Mouse (Mus musculus) midbrain, embryonic 14.5 days (tissue): ENCODE measurements around the gene Gm10644. TPM values are rescaled to one million over a fixed set of nuclear protein-coding genes. Genes with fewer than 3 reads are reported as not detected.

ENCODE experiments used
- ATAC-seq: fragments of 200-750 bp; cut with Nextera tagmentation; 2 replicates; pipeline ENCODE4 v1.8.0; 2017; ENCODE audit warnings: moderate number of reproducible peaks, moderate library complexity; ENCODE audit not compliant: low FRiP score, low TSS enrichment
- DNase-seq: peaks from one replicate; pipeline ENCODE4 v3.0.0-alpha.2; 2015
- H3K27ac ChIP-seq: fragments of 300-500 bp; sonication (generic); replicated peaks from 2 replicates; pipeline ENCODE4 v1.5.1; 2014; ENCODE audit warnings: mild to moderate bottlenecking, low read depth, low read length, moderate library complexity
- H3K27me3 ChIP-seq: fragments of 300-500 bp; sonication (generic); 2 replicates; pipeline ENCODE4 v1.6.1; 2014; ENCODE audit warnings: low read length, control low read depth, mixed read lengths; ENCODE audit not compliant: control insufficient read depth, insufficient read depth
- H3K36me3 ChIP-seq: fragments of 300-500 bp; sonication (generic); 2 replicates; pipeline ENCODE4 v1.6.1; 2014; ENCODE audit warnings: low read length, control low read depth; ENCODE audit not compliant: control insufficient read depth, insufficient read depth
- H3K4me1 ChIP-seq: fragments of 300-500 bp; sonication (generic); 2 replicates; pipeline ENCODE4 v1.6.1; 2014; ENCODE audit warnings: mild to moderate bottlenecking, antibody characterized with exemption, low read length, control low read depth; ENCODE audit not compliant: control insufficient read depth, insufficient read depth
- H3K4me2 ChIP-seq: fragments of 300-500 bp; sonication (generic); 2 replicates; pipeline ENCODE4 v1.6.1; 2014; ENCODE audit warnings: mild to moderate bottlenecking, low read length, moderate library complexity
- H3K4me3 ChIP-seq: fragments of 300-500 bp; sonication (generic); replicated peaks from 2 replicates; pipeline ENCODE4 v1.5.1; 2014; ENCODE audit warnings: low read depth, low read length
- H3K9ac ChIP-seq: fragments of 300-500 bp; sonication (generic); replicated peaks from 2 replicates; pipeline ENCODE4 v1.6.1; 2014; ENCODE audit warnings: mild to moderate bottlenecking, low read length, moderate library complexity
- H3K9me3 ChIP-seq: fragments of 300-500 bp; sonication (generic); 2 replicates; pipeline ENCODE4 v1.6.1; 2016; ENCODE audit warnings: low read length, control low read depth, mixed read lengths; ENCODE audit not compliant: control insufficient read depth
- WGBS: fragments of 180-500 bp; shearing (Covaris S2); extraction: QIAGEN DNeasy Blood & Tissue Kit; methylation state at CpG from one replicate; pipeline ENCODE4 v1.1.7; 2014; 5-methylcytosine and 5-hydroxymethylcytosine counted together
- microRNA-seq: library from miRNA; unstranded; fragments of <30 nt; microRNA quantifications from one replicate; pipeline ENCODE4, GENCODE M21; 2016
- polyA plus RNA-seq: library from polyadenylated mRNA; unstranded; fragments of >200 nt; fragmentation: Nextera tagmentation; extraction: Ambion mirVana; gene quantifications from 2 replicates; pipeline ENCODE4 v1.2.1, GENCODE M21; 2014

The Gm10644 gene
- polyA plus RNA-seq, 1 experiment from 2014 or later: 1.0 TPM

DNA sequence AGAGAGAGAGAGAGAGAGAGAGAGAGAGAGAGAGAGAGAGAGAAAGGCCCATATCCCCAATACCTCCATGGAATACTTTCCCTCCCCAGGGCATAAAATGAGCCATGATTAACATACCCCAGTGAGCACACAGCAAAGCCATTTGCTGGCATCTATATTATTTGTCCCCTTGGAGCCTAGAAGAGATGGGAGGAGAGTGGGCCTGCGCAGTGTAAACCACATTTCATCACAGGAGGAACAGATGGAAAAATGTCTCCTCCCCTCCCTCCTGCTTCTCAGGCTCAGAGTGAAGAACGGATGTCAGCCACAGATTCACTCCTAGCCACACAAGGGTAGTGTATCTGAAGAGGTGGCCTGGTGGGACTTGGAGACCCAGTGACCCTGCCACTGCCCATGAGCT is 66.6 kb downstream of the Gm10644 start:
- DNase-seq (no peak), ATAC-seq (no peak)
- Histone ChIP-seq H3K27me3 (no peaks in the 10 kb centered on the region), H3K36me3 (no peaks in the 10 kb centered on the region), H3K4me3 (no peak overlapping the region), H3K4me2 (no peak overlapping the region), H3K27ac (no peak overlapping the region), H3K4me1 (no peaks in the 10 kb centered on the region), H3K9ac (no peak overlapping the region), H3K9me3 (no peaks in the 10 kb centered on the region)
- 78% methylated on average over 2 of the region's 2 CpGs for WGBS

Small RNA genes lying within 50 kb of the gene (microRNA-seq; reads per million reads assigned to microRNA genes)
- not detected for gene Gm44330
- not detected for gene Gm44450

Other genes starting within 250 kb of the Gm10644 start
- gene Ddx39, start 240.0 kb downstream of the Gm10644 start, polyA plus RNA-seq: 109 and 113 TPM in 2 replicates
- gene Adgre5, start 213.9 kb downstream of the Gm10644 start, polyA plus RNA-seq: 8.5 and 12.3 TPM in 2 replicates
- 77.2 and 92.7 TPM in 2 replicates for gene Adgrl1, start 55.1 kb downstream of the Gm10644 start, polyA plus RNA-seq
- gene Asf1b, start 302 bp upstream of the Gm10644 start, polyA plus RNA-seq: 7.9 and 15.5 TPM in 2 replicates
- 181 and 207 TPM in 2 replicates for gene Prkaca, start 17.8 kb upstream of the Gm10644 start, polyA plus RNA-seq
- 10.5 and 14.2 TPM in 2 replicates for gene Samd1, start 42.5 kb upstream of the Gm10644 start, polyA plus RNA-seq
- 0.53 and 0.89 TPM in 2 replicates for gene 1700067K01Rik, start 46.3 kb upstream of the Gm10644 start, polyA plus RNA-seq
- gene 2210011C24Rik, start 57.0 kb upstream of the Gm10644 start, polyA plus RNA-seq: 0.94 TPM in 1 of 2 replicates, not detected in the other
- 0.65 and 0.87 TPM in 2 replicates for gene Palm3, start 66.3 kb upstream of the Gm10644 start, polyA plus RNA-seq
- 0.16 and 0.33 TPM in 2 replicates for gene Il27ra, start 87.4 kb upstream of the Gm10644 start, polyA plus RNA-seq
- gene Rln3, start 89.8 kb upstream of the Gm10644 start, polyA plus RNA-seq: 1.2 TPM in 1 of 2 replicates, not detected in the other
- gene Gm10643, start 109.9 kb upstream of the Gm10644 start, polyA plus RNA-seq: 1.5 and 2.4 TPM in 2 replicates
- 11.2 and 12.2 TPM in 2 replicates for gene Rfx1, start 111.6 kb upstream of the Gm10644 start, polyA plus RNA-seq
- gene Dcaf15, start 149.6 kb upstream of the Gm10644 start, polyA plus RNA-seq: 19.9 and 26.0 TPM in 2 replicates
- 0.63 and 0.68 TPM in 2 replicates for gene Podnl1, start 170.8 kb upstream of the Gm10644 start, polyA plus RNA-seq
- gene Cc2d1a, start 192.7 kb upstream of the Gm10644 start, polyA plus RNA-seq: 28.9 and 33.1 TPM in 2 replicates
- gene 4930432K21Rik, start 192.8 kb upstream of the Gm10644 start, polyA plus RNA-seq: 1.8 and 1.9 TPM in 2 replicates
- 9.4 and 11.7 TPM in 2 replicates for gene Nanos3, start 230.0 kb upstream of the Gm10644 start, polyA plus RNA-seq